Mouse (Mus musculus): ENCODE measurements at regions not wholly inside any gene's neighbourhood (a gene's known extent, or its start where the extent isn't known, plus 50 kb on each side); places are given as distances from the start of the nearest gene placed in this dataset.

DNA sequence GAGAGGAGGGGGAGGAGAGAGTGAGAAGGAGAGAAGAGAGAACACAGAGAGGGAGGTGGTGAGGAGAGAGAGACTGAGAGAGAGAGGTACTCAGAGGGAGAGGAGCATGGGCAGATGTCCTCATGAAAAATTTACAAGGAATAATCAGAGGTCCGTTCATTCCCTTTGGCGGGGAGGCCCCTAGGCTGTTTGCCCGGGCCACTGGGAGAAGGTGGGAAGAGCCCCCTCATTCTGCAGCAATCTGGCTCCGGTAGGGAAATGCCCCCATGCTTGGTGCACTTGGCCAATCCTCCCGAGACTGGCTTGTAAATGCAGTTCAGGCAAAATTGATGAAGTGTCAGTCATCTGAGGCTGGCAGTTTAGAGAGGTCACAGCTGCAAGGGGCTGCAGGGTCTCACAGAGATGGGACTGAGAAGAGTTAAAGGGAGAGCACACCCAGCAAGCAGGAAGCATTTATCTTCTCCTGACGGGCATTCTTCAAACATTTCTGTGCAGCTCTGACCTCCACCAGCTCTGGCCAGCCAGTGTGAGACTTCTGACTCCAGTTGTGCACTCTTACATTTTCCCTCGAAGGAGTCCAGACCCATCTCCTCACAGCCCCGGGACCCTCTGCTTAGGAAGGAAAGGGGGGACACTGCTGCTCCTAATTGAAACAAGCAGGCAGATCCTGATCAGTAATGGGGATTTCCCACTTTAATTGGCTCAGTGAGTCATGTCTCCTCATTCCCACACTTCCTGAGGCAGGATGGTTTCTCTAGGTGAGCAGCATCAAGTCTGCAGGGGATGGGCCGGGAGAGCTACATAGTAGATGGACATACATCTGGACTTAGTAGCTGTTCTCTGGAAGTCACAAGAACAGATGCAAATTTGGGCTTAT is 65.5 kb downstream of the Cmpk2 start:
- no peak for DNase-seq (ENCODE audit: low read depth)

DNA sequence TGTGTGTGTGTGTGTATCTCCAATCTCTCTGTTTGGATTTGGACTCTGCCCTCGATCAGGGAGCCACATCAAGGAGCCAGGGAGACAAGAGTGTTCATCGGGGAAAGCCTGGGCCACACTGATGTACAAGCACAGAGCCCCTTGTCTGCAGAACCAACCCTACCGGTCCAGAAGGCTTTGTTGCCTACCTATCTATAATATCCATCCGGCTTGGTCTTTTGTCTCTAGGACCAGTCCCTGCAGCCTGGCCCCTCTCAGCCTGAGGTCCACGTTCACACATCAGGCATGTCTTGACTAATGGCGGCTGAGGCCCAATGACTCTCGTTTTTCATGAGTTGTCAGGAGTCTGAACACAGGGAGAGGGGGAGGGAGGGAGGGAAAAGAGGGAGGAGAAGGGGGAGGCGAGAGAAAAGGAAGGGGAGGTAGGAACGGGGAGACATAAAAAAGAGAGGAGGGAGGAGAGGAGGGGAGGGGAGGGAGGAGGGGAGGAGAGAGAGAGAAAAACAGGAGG is 64.7 kb downstream of the Cmpk2 start:
- DNase-seq (ENCODE audit: low read depth), result no peak

DNA sequence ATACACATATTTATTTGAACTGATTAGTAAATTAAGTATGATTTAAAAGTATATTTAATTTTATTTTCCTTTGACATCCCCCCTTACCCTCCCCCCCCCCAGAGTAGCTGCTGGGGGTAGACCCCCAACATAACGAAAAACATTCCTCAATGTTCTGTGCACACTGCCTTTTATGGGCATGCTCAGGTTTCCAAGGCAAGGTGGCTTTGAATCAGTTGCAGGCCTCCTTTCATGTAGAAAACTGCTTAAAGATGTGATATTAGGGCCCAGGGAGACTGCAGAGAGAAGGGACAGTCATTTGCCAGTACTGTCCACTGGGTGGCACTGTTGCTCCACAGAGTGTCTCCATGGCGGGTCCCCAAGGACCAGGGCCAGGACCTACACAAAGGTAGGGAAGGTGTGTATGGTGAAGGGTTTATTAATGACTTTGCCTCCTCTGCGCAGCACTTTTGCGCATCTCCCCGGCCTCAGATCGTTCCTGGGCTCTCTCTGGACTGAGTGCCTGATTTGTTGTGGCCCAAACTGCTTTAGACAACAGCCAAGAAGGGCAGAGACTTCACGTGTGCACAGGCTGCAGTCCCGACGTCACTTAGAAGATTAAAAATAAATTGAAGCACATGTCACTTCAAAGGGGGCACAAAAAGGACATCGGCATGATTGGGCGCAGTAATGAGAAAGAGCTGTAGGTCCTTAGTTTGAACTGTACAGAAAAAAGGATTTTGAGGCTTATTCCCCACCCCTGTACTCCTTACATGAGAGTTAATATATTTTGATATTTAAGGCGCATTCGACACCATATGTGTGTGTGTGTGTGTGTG is 64.0 kb downstream of the Cmpk2 start:
- no peak for DNase-seq (ENCODE audit: low read depth)

DNA sequence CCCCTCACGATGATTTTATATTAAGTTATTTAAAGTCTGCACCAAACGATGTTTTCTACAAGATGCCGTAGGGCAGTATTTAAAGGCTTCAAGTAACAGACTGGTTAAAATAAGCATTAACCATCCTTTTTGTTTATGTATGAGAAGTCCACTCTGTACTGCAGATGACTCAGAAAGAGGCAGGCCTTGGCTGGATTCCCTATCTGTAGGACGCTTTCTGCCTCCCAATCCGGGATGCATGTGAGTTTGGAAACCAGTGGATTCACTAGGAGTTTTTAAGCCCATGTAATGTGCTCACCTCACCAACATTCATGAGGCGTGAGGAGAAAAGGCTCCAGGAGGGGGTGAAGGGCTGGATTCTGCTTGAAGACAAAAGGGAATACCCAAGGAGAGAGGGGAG is 63.1 kb downstream of the Cmpk2 start:
- no peak for DNase-seq (ENCODE audit: low read depth)
